Mouse (Mus musculus) heart, embryonic 11.5 days (tissue): ENCODE data around the gene Cab39. TPM values are rescaled to one million over a fixed set of nuclear protein-coding genes. Genes with fewer than 3 reads are reported as not detected.
A peak's percentile ranks its signal among the peaks of the same experiment; 100 is the strongest.

Experiments
- ATAC-seq: fragments of 200-750 bp; cut with Nextera tagmentation; replicated peaks from 2 replicates; pipeline ENCODE4 v1.8.0; 2017; ENCODE audit warnings: moderate library complexity; ENCODE audit not compliant: insufficient number of reproducible peaks, low FRiP score, low TSS enrichment
- H3K27ac ChIP-seq: fragments of 300-500 bp; sonication (generic); 2 replicates; pipeline ENCODE4 v1.5.1; 2014; ENCODE audit warnings: mild to moderate bottlenecking, low read depth, low read length
- H3K27me3 ChIP-seq: fragments of 300-500 bp; sonication (generic); 2 replicates; pipeline ENCODE4 v1.6.1; 2014; ENCODE audit warnings: mild to moderate bottlenecking, low read length, mixed read lengths; ENCODE audit not compliant: control insufficient read depth, insufficient read depth
- H3K36me3 ChIP-seq: fragments of 300-500 bp; sonication (generic); 2 replicates; pipeline ENCODE4 v1.6.1; 2014; ENCODE audit warnings: mild to moderate bottlenecking, low read length, moderate library complexity, mixed read lengths; ENCODE audit not compliant: control insufficient read depth, insufficient read depth
- H3K4me1 ChIP-seq: fragments of 300-500 bp; sonication (generic); 2 replicates; pipeline ENCODE4 v1.6.1; 2014; ENCODE audit warnings: low read length; ENCODE audit not compliant: control insufficient read depth, insufficient read depth
- H3K4me2 ChIP-seq: fragments of 300-500 bp; sonication (generic); 2 replicates; pipeline ENCODE4 v1.6.1; 2014; ENCODE audit warnings: mild to moderate bottlenecking, moderate library complexity
- H3K4me3 ChIP-seq: fragments of 300-500 bp; sonication (generic); 2 replicates; pipeline ENCODE4 v1.5.1; 2014; ENCODE audit warnings: low read depth, low read length
- H3K9ac ChIP-seq: fragments of 300-500 bp; sonication (generic); 2 replicates; pipeline ENCODE4 v1.6.1; 2014; ENCODE audit warnings: mild to moderate bottlenecking, low read depth, low read length, moderate library complexity
- H3K9me3 ChIP-seq: fragments of 300-500 bp; sonication (generic); replicated peaks from 2 replicates; pipeline ENCODE4 v1.6.1; 2016; ENCODE audit warnings: low read length; ENCODE audit not compliant: control insufficient read depth
- WGBS: fragments of 180-500 bp; shearing (Covaris S2); extraction: QIAGEN DNeasy Blood & Tissue Kit; methylation state at CpG from one replicate; pipeline ENCODE4 v1.1.7; 2014; ENCODE audit not compliant: insufficient replicate concordance; 5-methylcytosine and 5-hydroxymethylcytosine counted together
- polyA plus RNA-seq: library from polyadenylated mRNA; unstranded; fragments of >200 nt; fragmentation: Nextera tagmentation; extraction: Ambion mirVana; gene quantifications from 2 replicates; pipeline ENCODE4 v1.2.1, GENCODE M21; 2014

The Cab39 gene
- polyA plus RNA-seq, 1 experiment from 2014 or later, result 32.8 TPM

DNA sequence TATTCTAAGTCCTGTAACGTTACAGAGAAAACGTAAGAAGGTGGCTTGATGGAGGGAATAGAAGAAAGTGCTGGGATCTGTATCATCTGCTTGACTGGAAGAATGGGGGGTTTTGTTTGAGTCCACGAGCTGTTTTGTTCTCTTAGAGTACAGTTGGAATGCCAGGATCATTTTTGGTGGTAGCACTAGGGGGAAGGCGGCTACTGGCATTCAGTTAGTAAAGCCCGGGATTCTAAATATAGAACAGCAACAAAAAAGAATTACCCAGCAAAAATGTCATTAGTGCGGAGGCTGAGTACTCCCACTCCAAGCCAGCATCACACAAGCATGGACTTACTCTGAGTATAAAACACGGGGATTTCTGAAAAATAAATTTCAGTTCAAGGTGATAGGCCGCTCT lies 29.0 kb downstream of the Cab39 start:
- Histone ChIP-seq H3K4me3 (no peak overlapping the region), H3K4me1 (peaks cover 16% of the 10 kb centered on the region), H3K27me3 (no peaks in the 10 kb centered on the region), H3K9ac (0 out of 2 replicates have a peak overlapping the region, but pooled peaks have one; percentile 4), H3K9me3 (no peaks in the 10 kb centered on the region), H3K36me3 (peaks cover 13% of the 10 kb centered on the region), H3K4me2 (peak overlapping the region; percentile 22), H3K27ac (peak overlapping the region; percentile 73)
- no peak for ATAC-seq
- WGBS, result 65% methylated on average over 8 of the region's 8 CpGs

DNA sequence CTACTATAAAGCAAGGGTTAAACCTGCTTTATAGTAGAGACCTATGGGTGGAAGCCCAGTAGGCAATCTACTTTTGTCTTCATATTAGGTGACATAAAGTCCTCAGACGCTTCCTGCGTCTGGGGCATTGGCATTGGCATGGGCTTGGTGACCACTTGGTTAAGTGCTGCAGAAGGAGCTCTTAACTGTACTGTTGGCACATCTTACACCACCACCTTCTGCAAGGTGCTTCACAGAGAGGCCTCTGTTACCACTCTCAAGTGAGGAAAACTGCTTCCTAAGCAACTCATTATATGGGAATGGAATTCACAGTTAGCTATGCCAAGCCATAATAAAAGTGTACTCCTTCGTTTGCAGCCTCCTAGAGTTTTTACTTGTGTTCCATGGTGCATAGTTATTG lies 31.7 kb downstream of the Cab39 start:
- 86% methylated on average over 3 of the region's 3 CpGs for WGBS
- Histone ChIP-seq H3K27ac (no peak overlapping the region), H3K4me1 (peaks cover 16% of the 10 kb centered on the region), H3K27me3 (no peaks in the 10 kb centered on the region), H3K4me2 (no peak overlapping the region), H3K36me3 (no peaks in the 10 kb centered on the region; the same call in 1 of the 2 replicates), H3K9ac (no peak overlapping the region), H3K4me3 (no peak overlapping the region), H3K9me3 (no peaks in the 10 kb centered on the region)
- no peak for ATAC-seq

DNA sequence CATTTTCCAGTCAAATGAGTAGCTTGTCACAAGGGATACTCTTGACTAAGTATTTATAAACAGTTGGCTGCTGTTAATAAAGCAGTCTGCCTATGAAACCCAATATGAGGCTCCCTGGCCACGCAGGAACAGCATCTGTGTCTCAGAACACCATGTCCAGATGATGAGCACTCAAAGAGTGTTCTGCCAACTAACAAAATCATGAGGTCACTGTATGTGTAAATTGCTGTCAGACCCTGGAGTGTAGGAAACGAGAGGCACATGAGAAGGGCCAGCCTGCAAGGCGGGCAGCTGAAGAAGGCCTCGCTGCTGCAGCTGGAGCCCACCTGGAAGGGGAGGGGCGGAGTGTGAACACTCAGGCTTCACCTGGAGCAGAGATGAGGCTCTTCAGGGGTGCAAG lies 33.9 kb downstream of the Cab39 start:
- Histone ChIP-seq H3K4me3 (no peak overlapping the region), H3K36me3 (no peaks in the 10 kb centered on the region; the same call in 1 of the 2 replicates), H3K9me3 (no peaks in the 10 kb centered on the region), H3K4me1 (peaks cover 11% of the 10 kb centered on the region), H3K4me2 (no peak overlapping the region), H3K9ac (no peak overlapping the region), H3K27ac (no peak overlapping the region), H3K27me3 (no peaks in the 10 kb centered on the region)
- ATAC-seq, result no peak
- WGBS, result 77% methylated on average over 5 of the region's 5 CpGs

- H3K9me3 ChIP-seq, result no peaks in the 10 kb centered on the region
- H3K4me1 ChIP-seq, result 0 out of 2 replicates have a peak, but pooled peaks cover 2% of the 10 kb centered on the region
- H3K36me3 ChIP-seq, result no peaks in the 10 kb centered on the region
- H3K9ac ChIP-seq, result no peak overlapping the region
- no peak overlapping the region for H3K4me2 ChIP-seq
- no peak overlapping the region for H3K27ac ChIP-seq
- ATAC-seq, result no peak
- H3K4me3 ChIP-seq, result no peak overlapping the region
- 94% methylated on average over 1 of the region's 1 CpGs for WGBS
- no peaks in the 10 kb centered on the region for H3K27me3 ChIP-seq
Measured at GRCm38 (mm10) chr1:85829016-85829415, 35.8 kb downstream of the Cab39 start.

GRCm38 (mm10) chr1:85838056-85838455 lies 44.8 kb downstream of the Cab39 start:
- ATAC-seq, result peak; percentile 59; the same call in 1 of the 2 replicates
- Histone ChIP-seq H3K9me3 (no peaks in the 10 kb centered on the region), H3K9ac (no peak overlapping the region), H3K4me2 (no peak overlapping the region), H3K4me1 (peaks cover 26% of the 10 kb centered on the region), H3K36me3 (no peaks in the 10 kb centered on the region), H3K27me3 (no peaks in the 10 kb centered on the region), H3K4me3 (no peak overlapping the region), H3K27ac (no peak overlapping the region)
- 46% methylated on average over 4 of the region's 4 CpGs for WGBS

DNA sequence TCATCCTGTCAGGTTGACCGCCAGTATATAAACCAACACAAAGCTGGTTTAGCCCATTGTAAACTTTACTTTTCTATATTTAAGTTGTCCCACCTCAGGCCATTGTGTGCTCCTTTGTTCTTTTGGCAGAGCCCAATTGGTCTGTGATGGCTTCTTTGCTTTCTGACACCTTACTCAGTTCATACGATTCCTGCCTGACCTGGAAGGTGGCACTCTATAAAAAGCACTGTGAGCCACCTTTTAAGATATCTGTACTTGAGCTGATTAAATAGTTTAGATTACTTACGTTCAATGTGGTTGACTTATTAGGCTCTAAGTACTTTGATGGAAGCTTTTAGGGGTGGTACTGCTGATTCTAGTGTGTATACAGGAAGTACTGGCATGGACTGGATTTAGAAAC lies 46.1 kb downstream of the Cab39 start:
- H3K4me1 ChIP-seq, result peaks cover 24% of the 10 kb centered on the region
- H3K4me3 ChIP-seq, result no peak overlapping the region
- no peaks in the 10 kb centered on the region for H3K9me3 ChIP-seq
- no peak for ATAC-seq
- no peak overlapping the region for H3K9ac ChIP-seq
- no peak overlapping the region for H3K4me2 ChIP-seq
- no peaks in the 10 kb centered on the region for H3K36me3 ChIP-seq
- H3K27ac ChIP-seq, result no peak overlapping the region
- 53% methylated on average over 3 of the region's 3 CpGs for WGBS
- no peaks in the 10 kb centered on the region for H3K27me3 ChIP-seq

- Histone ChIP-seq H3K27ac (no peak overlapping the region), H3K4me3 (no peak overlapping the region), H3K9me3 (no peaks in the 10 kb centered on the region), H3K4me2 (no peak overlapping the region), H3K4me1 (peaks cover 24% of the 10 kb centered on the region), H3K9ac (no peak overlapping the region), H3K36me3 (no peaks in the 10 kb centered on the region), H3K27me3 (no peaks in the 10 kb centered on the region)
- 61% methylated on average over 1 of the region's 1 CpGs for WGBS
- no peak for ATAC-seq
Measured at GRCm38 (mm10) chr1:85839790-85840189, 46.5 kb downstream of the Cab39 start.

DNA sequence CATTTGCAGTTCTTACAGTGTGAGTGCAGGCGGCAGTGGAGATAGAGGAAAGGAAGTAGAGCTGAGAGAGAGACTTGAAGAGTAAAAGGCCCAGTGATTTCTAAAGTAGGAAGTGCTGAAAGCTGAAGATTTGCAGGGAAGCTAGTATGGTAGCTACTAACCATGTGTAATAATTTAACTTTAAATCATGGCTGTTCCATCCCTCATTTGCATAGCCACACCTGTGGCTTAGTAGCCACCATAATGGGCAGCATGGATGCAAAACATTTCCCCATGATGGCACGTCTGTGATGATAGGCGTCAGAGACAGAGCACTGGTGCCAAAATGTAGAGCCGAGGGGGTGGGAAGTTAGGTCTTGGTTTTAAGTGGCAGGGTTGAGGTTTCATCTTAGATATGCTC lies 47.2 kb downstream of the Cab39 start:
- H3K36me3 ChIP-seq, result no peaks in the 10 kb centered on the region
- no peak overlapping the region for H3K4me3 ChIP-seq
- no peak overlapping the region for H3K27ac ChIP-seq
- ATAC-seq, result no peak
- no peak overlapping the region for H3K4me2 ChIP-seq
- H3K27me3 ChIP-seq, result no peaks in the 10 kb centered on the region
- H3K9ac ChIP-seq, result no peak overlapping the region
- H3K4me1 ChIP-seq, result peaks cover 24% of the 10 kb centered on the region
- 72% methylated on average over 4 of the region's 4 CpGs for WGBS
- H3K9me3 ChIP-seq, result no peaks in the 10 kb centered on the region

DNA sequence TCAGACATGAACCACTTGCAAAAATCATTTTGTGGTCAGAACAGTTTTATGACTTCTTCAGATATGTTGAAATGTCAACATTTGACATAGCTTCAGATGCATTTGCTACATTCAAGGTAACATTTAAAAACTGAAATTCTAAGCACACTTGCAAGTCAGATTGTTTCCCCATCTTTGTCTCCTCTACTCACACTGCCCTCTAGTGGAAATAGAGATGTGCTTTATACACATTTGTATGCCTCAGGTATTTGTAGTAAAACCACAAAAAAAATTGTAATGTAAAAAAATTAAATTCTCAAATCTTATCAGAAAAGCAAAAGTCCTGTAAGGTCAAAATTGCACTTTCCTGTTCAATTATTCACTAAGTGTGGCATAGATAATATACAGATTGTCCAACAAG lies 49.0 kb downstream of the Cab39 start:
- H3K9ac ChIP-seq, result no peak overlapping the region
- ATAC-seq, result no peak
- no peak overlapping the region for H3K27ac ChIP-seq
- H3K4me1 ChIP-seq, result peaks cover 24% of the 10 kb centered on the region
- H3K4me2 ChIP-seq, result no peak overlapping the region
- H3K27me3 ChIP-seq, result no peaks in the 10 kb centered on the region
- H3K9me3 ChIP-seq, result no peaks in the 10 kb centered on the region
- H3K4me3 ChIP-seq, result no peak overlapping the region
- peaks cover 4% of the 10 kb centered on the region; the same call in 1 of the 2 replicates for H3K36me3 ChIP-seq
